Mouse (Mus musculus) cerebellum, adult 2 months (tissue): ENCODE measurements around the gene H2-Q4.

Experiments
- CTCF ChIP-seq: fragments of 200-500 bp; IDR thresholded peaks from 2 replicates; pipeline ENCODE4 v1.5.1; 2011; ENCODE audit warnings: low read depth, mild to moderate bottlenecking, control low read depth, low read length, moderate library complexity, borderline replicate concordance; ENCODE audit not compliant: insufficient read depth
- POLR2A ChIP-seq: fragments of 200-500 bp; IDR thresholded peaks from 2 replicates; pipeline ENCODE4 v1.6.1; 2011; ENCODE audit warnings: low read length, control low read depth, borderline replicate concordance; ENCODE audit not compliant: insufficient read depth

GRCm38 (mm10) chr17:35354071-35354470, 25.3 kb upstream of the H2-Q4 start:
- TF ChIP-seq POLR2A (no peak), CTCF (no peak)
